Mouse (Mus musculus): ENCODE results near the gene Pik3r4.

- TF ChIP-seq CTCF (IDR thresholded peaks at IDR 0.05; ENCODE audit: control insufficient read depth, insufficient read depth, insufficient replicate concordance, low read depth, low read length): no peak
- TF ChIP-seq POLR2A (IDR thresholded peaks at IDR 0.05; ENCODE audit: control insufficient read depth, low read depth, low read length): no peak
These were observed 26.8 kb upstream of the Pik3r4 start for GRCm38 (mm10) chr9:105615952-105616351.
